Mouse (Mus musculus) embryonic facial prominence, embryonic 15.5 days (tissue): ENCODE results near the gene Lzts3. TPM values are rescaled to one million over a fixed set of nuclear protein-coding genes. Genes with fewer than 3 reads are reported as not detected.

ENCODE experiments used
- polyA plus RNA-seq: library from polyadenylated mRNA; unstranded; fragments of >200 nt; fragmentation: Nextera tagmentation; extraction: Ambion mirVana; gene quantifications from 2 replicates; pipeline ENCODE4 v1.2.1, GENCODE M21; 2015

The Lzts3 gene
- polyA plus RNA-seq, 1 experiment from 2014 or later = 6.7 TPM

Other genes starting within 250 kb of the Lzts3 start
- 123 and 141 TPM in 2 replicates for gene Cpxm1, start 245.2 kb downstream of the Lzts3 start, polyA plus RNA-seq
- gene Gm28372, start 237.6 kb downstream of the Lzts3 start, polyA plus RNA-seq = not detected in 2 replicates
- 0.24 TPM in 1 of 2 replicates, not detected in the other for gene 1700020A23Rik, start 237.5 kb downstream of the Lzts3 start, polyA plus RNA-seq
- gene Tmem239, start 236.3 kb downstream of the Lzts3 start, polyA plus RNA-seq = not detected in 2 replicates
- 84.4 and 103 TPM in 2 replicates for gene Vps16, start 218.5 kb downstream of the Lzts3 start, polyA plus RNA-seq
- gene Pced1a, start 218.1 kb downstream of the Lzts3 start, polyA plus RNA-seq = 19.5 and 20.0 TPM in 2 replicates
- gene Ptpra, start 192.5 kb downstream of the Lzts3 start, polyA plus RNA-seq = 108 TPM in 2 replicates
- gene Mrps26, start 79.1 kb downstream of the Lzts3 start, polyA plus RNA-seq = 98.9 and 102 TPM in 2 replicates
- not detected in 2 replicates for gene Oxt, start 66.6 kb downstream of the Lzts3 start, polyA plus RNA-seq
- gene Avp, start 60.2 kb downstream of the Lzts3 start, polyA plus RNA-seq = 0.53 TPM in 1 of 2 replicates, not detected in the other
- 12.5 and 13.4 TPM in 2 replicates for gene Fastkd5, start 12.8 kb downstream of the Lzts3 start, polyA plus RNA-seq
- gene Ubox5, start 12.8 kb downstream of the Lzts3 start, polyA plus RNA-seq = 11.8 TPM in 2 replicates
- 76.8 and 77.8 TPM in 2 replicates for gene Ddrgk1, start 21.9 kb upstream of the Lzts3 start, polyA plus RNA-seq
- 96.6 and 101 TPM in 2 replicates for gene Itpa, start 24.8 kb upstream of the Lzts3 start, polyA plus RNA-seq
- 4.7 and 5.4 TPM in 2 replicates for gene Slc4a11, start 54.7 kb upstream of the Lzts3 start, polyA plus RNA-seq